Mouse (Mus musculus) T-helper 17 cell (primary cell): ENCODE data around the gene Tbc1d20.

Source experiments
- in situ Hi-C, 2 experiments: fragments of 300-600 bp; cut with MboI, MseI; formaldehyde crosslinking; loops; 1 replicate in 1 of 2; 2 replicates in 1 of 2; pipeline ENCODE4 v1.15.1; 2025; ENCODE audit warnings: high pct_unique_total_duplicates in 2 of 2

Gene Tbc1d20

DNA sequence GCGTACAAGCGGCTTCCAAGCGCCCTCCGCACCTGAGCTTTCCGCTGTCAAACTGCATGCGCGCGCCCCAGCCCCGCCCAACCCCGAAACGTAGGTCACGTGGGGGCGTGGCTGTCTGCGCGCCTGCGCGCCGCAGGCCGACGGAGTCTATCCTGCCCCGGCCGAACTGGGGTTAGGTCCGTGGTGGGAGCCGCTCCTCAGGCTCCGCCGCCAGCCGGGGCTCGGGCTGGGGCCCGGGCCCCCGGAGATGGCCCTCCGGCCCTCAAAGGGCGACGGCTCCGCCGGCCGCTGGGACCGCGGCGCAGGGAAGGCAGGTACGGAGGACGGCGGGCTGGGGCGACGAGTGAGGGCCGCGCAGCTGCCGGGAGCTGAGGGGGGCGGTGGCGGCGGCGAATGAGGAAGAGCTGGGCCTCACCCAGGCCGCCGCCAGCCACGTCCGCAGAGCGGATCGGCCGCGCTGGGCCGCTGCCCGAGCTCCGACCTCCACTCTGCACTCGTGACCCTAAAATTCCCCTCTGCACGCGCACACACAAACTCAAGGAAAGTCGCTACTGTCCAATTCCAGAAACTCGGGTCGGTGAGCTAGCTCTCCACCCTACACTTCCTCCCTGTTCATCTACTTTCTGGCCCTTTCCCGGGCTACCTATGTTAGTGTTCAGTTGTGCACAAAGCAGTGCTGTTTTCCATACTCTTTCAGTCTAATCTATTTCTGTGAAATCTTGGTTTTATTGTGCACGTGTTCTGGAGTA lies at the start of gene Tbc1d20:
TSS of gene Tbc1d20 (plus strand) at position 102 of the 749 bp plus-strand sequence.
- in situ Hi-C loops, result loop anchor here in 1 of 2 experiments (25.0 kb wide), 1 partner anchor 593 kb away; no protein-coding TSS in a partner anchor

DNA sequence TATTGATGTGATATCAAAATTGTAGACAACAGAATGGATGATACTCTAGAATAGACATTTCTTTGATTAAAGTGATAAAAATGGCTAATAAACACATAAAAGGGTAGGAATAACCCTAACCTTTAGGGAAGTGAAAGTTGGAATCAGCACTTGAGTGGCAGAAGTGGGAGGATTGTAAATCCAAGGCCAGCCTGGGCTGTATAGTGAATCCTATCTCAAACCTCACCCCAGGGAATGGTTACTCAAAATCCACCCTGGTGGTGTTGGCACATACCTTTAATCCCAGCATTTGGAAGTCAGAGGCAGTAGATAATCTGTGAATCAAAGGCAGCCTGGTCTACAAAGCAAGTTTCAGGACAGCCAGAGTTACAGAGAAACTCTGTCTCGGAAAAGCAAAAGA lies 46.4 kb upstream of the Tbc1d20 start:
- in situ Hi-C loops, result loop anchor here (10.0 to 25.0 kb wide), 2 partner anchors 662 to 1635 kb away; partner anchors contain the start of gene Apmap (in 1 of the 2)

DNA sequence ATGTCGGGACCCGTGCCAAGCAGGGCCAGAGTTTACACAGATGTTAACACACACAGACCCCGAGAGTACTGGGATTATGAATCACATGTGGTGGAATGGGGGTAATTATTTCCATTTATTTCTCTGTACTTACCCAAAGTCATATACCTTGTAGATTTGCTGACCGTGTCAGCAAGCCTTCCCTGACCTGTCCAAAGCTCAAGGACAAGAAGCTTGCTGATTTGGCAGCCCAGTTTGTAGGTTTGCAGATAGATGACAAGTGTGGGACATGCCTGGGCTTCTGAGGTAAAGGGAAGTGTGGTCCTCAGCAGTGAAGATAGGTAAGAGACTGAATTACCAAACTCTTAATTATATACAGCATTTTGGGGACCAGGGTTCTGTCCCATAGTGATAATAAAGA lies 43.1 kb upstream of the Tbc1d20 start:
- in situ Hi-C loops, result loop anchor here in 1 of 2 experiments (10.0 kb wide), 1 partner anchor 644 kb away; no protein-coding TSS in a partner anchor

DNA sequence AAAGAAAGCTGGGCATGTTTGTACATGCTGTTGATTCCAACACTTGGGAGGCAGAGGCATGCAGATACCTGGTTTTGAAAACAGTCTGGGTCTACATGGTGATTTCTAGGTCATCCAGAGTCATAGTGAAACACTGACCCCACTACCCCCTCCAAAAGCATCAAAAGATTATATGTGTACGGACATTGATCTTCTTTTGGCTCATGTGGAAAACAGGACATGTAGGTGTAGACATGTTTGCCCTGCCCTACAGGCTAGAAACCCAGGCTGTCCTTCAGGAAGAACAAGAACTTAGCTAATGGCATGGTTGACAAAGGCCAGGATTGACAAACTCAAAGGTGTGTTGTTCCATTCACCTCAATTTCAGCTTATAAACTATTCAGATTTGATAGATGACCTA lies 33.9 kb upstream of the Tbc1d20 start:
- in situ Hi-C loops, result loop anchor here in 1 of 2 experiments (10.0 kb wide), 1 partner anchor 635 kb away; no protein-coding TSS in a partner anchor

DNA sequence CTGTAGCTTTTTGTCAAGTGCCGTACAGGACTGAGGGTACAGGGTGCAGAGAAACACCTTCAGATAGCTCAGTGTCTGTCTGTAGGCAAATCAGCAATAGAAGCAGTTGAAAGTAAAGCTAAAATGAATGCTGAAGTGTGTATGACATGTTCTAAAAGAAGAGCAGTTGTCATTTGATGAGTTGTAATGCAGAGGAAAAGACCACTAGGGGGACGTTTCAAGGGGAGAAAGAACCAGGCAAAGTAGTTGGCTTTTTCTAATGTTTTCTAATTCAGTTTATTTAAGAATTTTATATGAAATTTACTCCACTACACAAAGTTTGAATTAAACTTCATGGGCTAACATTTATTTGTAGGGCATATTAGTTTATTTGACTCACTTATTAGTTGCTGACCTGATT lies 20.0 kb upstream of the Tbc1d20 start:
- in situ Hi-C loops, result no loop called here

DNA sequence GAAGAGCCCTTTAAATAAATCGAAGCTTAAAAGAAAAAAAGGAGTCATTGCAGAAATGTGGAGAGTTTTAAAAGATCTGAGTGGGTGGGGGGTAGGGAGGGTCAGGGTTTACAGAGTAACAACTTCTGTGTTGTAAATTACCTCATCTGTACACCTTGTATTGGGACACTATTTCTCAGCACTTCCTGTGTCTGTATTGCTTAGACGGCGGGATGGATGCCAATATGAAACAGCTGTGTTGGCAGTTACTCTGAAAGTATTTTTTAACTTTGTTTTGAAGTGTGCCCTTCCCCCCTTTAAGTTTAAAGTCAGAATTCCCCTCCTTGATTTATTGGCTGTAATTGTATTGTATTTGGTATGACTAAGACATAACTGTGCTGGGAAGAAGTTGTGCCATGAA lies 12.2 kb upstream of the Tbc1d20 start:
- in situ Hi-C loops, result loop anchor here in 1 of 2 experiments (25.0 kb wide), 1 partner anchor 606 kb away; no protein-coding TSS in a partner anchor

DNA sequence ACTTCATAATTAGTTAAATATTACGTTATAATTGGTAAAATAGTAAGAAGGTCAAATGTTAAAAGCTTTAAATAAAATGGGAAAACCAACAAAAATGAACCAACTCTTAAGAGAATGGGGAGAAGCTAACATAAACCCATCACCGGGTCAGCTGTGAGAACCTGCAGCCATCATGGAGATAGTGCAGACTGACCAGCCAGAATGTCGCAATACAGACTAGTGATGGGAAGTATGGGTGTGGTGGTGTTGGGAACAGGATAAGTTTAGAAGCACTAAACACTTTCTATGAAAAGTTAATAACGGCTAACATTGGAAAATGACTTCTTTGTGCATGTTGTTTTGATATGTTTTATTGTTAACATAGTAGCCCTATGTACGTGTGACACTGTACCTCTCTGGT lies 6.1 kb upstream of the Tbc1d20 start:
- in situ Hi-C loops, result loop anchor here in 1 of 2 experiments (25.0 kb wide), 1 partner anchor 600 kb away; no protein-coding TSS in a partner anchor

DNA sequence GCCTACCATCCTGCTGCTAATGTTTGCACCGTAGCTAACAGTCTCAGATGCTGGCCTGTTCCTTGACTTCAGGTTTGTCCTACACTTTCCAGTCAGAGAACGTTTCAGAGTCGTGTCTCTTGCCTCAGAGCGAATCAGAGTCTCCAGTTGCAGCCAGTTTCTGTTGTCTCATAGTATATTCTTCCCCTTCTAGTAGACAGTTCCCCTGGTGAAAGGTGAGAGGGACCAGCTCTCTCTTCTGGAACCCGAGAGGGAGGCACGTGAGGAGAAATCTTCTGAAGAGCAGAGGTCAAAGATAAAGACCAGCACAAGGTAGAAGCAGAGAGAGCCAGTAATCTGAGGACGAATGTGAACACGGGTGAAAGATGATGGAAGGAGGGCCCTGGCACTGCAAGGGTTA lies 5.6 kb upstream of the Tbc1d20 start:
- in situ Hi-C loops, result loop anchor here in 1 of 2 experiments (25.0 kb wide), 1 partner anchor 599 kb away; no protein-coding TSS in a partner anchor

DNA sequence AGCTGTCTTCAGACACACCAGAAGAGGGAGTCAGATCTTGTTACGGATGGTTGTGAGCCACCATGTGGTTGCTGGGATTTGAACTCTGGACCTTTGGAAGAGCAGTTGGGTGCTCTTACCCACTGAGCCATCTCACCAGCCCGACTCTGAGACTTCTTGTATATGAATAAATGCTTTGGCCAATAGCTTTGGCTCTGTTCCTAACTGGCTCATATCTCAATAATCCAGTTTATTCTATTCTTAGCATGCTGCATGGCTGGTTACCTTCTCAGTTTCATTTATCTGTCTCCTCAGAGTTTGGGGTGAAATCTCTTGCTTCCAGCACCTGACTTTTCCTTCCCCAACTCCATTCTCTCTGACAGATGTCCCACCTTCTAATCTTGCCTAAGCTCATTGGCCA lies 4.0 kb upstream of the Tbc1d20 start:
- in situ Hi-C loops, result loop anchor here in 1 of 2 experiments (25.0 kb wide), 1 partner anchor 598 kb away; no protein-coding TSS in a partner anchor

DNA sequence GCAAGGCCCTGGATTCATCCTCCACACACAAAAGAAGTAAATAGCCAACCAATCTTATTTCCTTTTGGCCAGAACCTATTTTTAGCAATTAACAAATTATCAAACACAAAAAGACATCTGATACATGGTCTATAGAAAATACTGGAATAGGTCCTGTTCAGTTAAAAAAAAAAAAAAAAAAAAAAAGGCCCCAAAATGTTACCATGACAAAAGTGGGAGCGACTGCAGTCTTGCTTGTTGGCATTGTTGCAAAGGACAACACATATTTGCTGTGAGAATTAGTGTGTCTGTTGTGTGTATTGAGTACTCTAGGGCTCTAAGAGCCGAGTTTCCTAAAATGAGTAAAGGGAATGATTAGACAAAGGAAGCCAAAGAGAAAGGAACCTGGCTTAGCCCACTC lies 1.2 kb upstream of the Tbc1d20 start:
- in situ Hi-C loops, result loop anchor here in 1 of 2 experiments (25.0 kb wide), 1 partner anchor 595 kb away; no protein-coding TSS in a partner anchor

DNA sequence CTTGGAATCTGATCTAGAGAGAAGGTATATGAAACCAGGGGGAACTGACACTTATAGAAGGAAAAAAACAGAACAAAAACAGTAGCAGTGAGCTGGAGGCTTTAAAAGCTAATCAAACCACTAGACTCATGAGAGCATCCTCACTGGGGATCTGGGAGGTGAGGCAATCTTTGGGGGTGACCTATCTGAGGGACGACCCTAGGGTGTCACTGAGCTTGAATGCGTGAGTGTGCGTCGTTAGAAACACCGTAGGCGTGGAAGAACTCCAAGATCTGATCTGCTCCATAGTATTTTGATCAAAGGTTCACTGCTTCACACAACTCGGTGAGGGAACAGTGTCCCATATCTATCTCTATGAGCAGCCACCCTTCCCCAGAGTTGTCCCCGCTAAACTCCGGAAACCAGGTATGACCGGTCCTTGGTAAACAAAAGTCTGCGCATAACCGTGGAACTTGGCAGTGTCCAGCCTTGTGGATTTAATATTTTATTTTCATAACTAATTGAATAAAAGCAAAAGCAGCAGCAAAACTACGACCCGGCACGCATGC lies 375 bp upstream of the Tbc1d20 start:
- in situ Hi-C loops, result loop anchor here in 1 of 2 experiments (25.0 kb wide), 1 partner anchor 594 kb away; no protein-coding TSS in a partner anchor

DNA sequence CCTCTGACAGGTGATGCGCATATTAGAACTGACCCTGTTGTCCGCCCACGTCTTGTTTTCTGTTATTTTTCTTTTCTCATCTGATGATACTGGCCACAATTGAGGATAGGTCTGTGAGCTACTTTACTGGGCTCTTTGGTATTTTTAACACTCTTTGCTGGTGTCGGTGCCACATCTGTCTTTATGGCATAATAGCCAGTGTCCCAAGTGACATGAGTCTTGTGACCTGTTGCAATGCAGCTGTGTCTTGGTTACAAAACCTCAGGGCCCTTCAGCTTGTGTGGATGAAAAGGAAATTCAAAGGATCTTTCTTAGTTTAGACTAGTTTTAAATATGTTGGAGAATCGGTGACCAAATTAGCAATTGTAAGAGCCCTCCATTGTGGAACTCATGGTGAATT lies 913 bp downstream of the Tbc1d20 start:
- in situ Hi-C loops, result loop anchor here in 1 of 2 experiments (25.0 kb wide), 1 partner anchor 593 kb away; no protein-coding TSS in a partner anchor

DNA sequence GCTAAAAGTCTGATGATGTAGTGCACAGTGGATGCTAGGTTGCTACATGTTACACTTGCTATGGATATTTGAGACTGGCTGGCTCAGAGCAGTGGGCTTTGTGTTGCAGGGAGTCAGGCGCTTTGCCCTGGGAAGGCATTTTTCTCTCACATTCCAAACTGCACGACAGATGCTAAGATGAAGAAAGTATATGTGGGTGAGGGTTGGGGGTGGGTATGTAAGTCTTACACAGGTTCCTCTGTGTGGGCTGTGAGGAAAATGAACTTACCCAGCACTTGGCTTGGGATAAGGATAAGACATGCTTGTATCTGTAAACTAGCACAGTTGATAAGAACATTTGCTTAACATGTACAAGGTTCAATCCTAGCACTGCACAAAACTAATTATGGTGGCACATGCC lies 9.2 kb downstream of the Tbc1d20 start:
- in situ Hi-C loops, result loop anchor here in 1 of 2 experiments (10.0 kb wide), 1 partner anchor 1388 kb away; no protein-coding TSS in a partner anchor

DNA sequence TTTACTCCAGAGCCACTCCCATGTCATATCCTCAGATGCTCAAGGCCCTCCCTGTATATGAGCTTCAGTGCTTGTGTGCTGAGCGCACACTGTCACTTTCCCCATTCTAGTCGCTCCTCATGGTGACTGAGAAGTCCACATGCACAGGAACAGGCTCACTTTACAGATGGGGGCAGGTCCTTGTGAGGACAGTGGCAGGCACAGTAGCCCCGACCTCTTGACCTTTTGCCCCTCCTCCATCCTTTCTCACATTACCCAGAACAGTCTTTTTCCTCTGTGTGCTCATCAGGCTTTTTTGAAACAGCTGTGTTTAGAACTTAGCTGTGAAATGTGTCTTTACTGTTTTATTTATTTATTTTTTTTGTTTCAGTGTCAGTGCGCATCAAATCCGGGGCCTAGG lies 10.2 kb downstream of the Tbc1d20 start:
- in situ Hi-C loops, result loop anchor here in 1 of 2 experiments (10.0 kb wide), 1 partner anchor 1389 kb away; no protein-coding TSS in a partner anchor

DNA sequence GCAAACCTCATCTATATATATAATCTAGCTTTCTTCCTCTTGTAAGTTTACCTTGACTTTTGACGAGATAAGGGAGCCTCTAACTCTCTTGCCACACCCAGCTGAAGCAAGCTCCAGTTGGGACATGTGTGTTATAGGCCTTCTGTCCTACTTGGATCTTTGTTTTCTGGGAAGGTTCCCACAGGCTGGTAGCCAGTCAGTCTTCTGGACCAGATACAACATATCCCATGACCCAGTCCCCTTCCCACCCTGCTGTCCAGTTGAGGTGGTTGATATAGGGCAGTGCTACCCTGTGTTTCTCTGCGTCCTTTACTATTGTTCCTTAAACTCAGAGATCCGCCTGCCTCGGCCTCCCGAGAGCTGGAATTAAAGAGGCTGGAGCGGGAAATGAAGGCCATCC lies 11.9 kb downstream of the Tbc1d20 start:
- in situ Hi-C loops, result loop anchor here in 1 of 2 experiments (10.0 kb wide), 1 partner anchor 1391 kb away; no protein-coding TSS in a partner anchor

DNA sequence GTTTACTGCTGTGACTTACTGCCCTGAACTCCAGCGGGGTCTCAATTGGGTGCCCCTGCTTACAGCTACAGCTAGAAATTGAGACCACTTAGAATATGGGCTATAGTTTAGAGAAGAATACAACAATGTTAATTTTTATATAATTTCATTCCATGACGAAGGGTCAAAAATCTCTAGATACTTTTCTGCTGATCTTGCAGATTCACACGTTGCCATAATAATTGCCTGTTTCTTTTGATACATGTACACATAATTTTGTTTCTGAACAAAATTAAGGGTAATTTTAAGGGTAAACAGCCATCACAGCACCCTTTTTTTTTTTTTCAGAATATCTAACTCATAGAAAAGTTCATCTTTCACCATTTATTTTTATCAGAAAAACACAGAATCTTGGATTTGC lies 13.6 kb downstream of the Tbc1d20 start:
- in situ Hi-C loops, result loop anchor here in 1 of 2 experiments (10.0 kb wide), 1 partner anchor 1392 kb away; no protein-coding TSS in a partner anchor

DNA sequence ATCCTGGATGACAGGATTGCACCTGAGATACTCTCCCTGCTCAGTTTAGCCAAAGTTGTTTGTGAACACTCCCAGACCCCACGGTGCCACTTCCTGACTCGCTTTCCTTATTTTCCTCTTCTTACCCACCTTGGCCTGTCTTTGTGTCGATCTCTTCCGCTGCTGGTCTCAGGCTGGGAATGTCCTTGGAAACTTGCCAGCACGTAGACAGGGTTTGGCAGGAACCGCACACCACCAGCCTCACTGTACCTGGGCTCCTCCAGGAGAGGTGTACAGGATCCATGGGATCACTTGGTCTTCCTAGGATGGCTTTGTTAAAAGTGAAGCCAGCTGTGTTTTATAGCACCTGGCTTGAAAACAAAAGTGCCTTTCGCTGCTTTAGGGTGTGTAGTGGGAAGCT lies 19.4 kb downstream of the Tbc1d20 start:
- in situ Hi-C loops, result no loop called here

DNA sequence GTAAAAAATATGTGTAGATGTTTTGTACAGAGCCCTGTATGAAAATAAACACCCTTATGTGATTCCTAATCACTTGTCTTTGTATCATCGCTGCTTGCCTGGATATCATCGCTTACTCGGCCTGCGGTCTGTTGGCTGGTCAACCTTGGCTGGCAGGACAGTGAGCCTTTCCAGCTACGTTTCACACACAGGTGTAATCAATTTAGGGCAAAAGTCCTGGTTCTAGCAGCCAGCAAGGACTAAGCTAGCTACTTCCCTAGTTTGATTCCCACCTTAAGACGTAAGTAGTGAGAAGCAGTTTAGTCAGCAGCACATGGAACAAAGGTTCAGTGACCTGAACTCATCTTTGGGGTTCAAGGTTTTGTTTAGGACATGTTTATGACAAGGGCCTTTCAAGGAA lies 20.3 kb downstream of the Tbc1d20 start:
- in situ Hi-C loops, result no loop called here

DNA sequence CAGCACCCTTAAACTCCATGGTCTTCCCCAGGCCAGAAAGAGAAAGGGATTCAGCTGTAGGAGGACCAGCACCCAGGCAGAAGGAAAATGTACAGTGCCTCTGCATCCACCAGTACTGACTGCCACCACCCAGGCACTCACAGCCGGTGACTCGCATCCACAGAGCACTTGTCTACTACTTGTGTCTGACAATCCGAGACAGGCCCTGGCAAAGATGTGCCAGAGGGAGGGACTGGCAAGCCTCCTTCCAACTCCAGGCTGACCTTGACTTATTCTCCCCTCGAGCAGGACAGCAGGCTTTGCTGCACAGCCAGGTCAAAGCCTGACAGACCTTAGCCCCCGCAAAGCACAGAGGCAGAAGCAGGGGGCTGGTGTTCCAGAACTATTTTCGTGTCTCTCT lies 23.4 kb downstream of the Tbc1d20 start:
- in situ Hi-C loops, result no loop called here

DNA sequence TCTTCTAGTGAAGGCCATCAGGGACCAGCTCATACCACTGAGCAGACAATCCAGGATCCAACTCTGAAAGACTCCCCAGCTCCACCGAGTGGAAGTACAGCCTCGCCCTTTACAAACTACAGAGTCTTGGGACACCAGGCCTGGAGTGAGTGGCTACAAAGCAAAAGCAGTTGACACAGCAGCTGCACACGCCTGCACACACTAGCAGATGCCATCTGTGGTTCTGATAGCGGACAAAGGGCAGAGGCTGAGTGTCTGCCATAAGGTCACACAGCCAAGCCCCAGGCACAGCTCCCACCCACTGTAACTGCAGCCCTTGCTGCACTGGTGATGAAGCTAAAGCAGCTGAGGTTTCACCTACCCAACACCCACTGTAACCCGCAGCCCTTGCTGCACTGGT lies 27.9 kb downstream of the Tbc1d20 start:
- in situ Hi-C loops, result no loop called here

DNA sequence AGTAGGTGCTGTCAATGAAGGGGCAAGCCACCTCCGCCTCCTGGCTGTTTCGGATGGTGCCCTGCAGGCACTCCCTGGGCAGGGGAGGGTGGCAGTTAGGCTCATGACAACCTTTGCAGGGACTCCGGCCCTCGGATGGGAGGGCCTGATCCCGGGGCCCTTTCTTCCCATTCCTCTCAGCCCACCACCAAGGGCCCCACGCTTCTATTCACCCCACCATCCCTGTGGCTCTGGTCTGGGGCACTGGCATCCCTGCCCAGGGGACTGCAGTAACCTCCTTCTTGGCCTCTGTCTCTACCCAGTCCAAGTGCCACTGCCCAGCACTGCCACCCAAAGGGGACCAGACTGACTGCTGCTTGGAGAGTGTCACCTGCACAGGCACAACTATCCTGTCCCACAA lies 28.6 kb downstream of the Tbc1d20 start:
- in situ Hi-C loops, result no loop called here

DNA sequence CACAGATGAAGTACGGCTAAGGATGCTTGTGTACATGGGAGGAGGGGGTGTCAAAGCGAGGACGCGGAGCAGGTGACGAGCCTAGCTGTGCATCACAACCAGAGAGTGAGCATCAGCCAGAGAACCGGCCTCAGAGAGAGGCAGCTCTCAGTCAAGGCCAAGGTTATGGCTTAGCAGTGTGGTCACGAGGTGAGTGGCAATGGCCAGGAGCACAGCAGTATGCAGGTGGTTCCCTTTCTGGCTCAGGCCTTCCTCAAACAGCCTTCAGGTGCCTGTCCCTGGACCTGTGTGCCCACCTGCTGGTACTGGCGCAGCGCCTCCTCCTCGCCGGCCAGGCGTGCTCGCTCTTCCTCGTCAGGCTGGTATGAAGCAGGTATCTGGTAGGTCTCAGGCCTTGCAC lies 30.3 kb downstream of the Tbc1d20 start:
- in situ Hi-C loops, result no loop called here
